Mouse (Mus musculus) urinary bladder, postnatal 4 days (tissue): ENCODE results near the gene Srrm2.
"Not testable (repeated sequence)": the region's sequence is repeated elsewhere in the genome, so short reads cannot be mapped to it uniquely, and the experiment has no call there.

ENCODE experiments used
- DNase-seq, 2 experiments: peaks; one replicate each; pipeline ENCODE4 v3.0.0; 2021 to 2022; ENCODE audit warnings: low spot score in 2 of 2

The Srrm2 gene

DNA sequence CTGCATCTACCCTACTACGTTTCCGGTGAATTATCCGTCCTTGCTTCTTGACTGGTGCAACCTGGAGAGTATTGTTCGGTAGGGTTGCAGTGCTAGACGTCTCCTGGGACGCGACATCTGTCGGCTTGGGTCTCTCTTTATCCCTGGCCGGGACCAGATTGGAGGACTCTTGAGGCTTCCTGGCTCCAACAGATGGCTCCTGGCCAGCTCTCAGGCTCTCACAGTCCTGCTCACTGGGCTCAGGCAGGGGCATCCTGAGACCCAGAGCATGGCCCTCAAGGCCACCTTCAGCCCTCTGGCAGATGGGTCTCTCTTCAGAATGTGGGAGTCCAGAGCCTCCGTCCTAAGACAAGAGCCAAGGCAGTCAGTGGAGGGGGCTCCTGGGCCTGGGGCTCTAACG, 27.4 kb upstream of the Srrm2 start:
- DNase-seq, result no peak

DNA sequence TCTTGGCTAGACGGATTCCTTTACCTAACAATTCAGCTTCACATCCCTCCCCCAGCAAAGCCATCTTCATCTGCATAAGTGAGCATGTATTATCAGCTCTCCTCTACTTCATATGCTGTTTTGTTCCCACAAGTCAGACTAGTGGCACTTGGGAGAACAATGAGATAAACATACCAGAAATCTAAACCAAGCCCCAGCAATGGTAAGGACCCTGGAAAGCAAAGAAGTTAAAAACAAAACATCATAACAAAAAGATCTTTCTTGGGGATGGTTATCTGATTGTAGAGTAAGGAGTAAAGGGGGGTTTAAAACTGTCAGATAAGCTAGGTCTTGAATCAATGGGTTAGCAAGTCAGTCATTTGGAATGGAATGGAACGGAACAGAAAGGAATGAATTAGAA, 19.8 kb upstream of the Srrm2 start:
- no peak for DNase-seq

DNA sequence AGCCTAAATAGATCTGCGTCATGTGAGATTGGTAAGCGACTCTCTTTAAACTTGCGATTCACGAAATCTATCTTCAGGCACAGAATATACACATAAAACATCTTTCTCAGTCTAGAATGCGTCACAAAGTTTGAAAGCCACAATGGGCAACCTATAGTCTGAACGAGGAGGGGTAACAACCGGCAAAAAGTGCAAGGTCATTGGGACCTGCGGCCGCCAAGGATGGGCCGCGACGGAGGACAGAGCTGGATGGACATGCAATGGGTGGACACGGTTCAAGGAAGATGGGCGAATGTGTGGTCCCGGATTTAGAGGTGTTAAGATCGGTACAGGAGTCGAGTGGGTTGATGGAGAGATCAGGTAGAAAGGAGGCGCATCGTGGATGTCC, 19.4 kb upstream of the Srrm2 start:
- DNase-seq, result no peak

DNA sequence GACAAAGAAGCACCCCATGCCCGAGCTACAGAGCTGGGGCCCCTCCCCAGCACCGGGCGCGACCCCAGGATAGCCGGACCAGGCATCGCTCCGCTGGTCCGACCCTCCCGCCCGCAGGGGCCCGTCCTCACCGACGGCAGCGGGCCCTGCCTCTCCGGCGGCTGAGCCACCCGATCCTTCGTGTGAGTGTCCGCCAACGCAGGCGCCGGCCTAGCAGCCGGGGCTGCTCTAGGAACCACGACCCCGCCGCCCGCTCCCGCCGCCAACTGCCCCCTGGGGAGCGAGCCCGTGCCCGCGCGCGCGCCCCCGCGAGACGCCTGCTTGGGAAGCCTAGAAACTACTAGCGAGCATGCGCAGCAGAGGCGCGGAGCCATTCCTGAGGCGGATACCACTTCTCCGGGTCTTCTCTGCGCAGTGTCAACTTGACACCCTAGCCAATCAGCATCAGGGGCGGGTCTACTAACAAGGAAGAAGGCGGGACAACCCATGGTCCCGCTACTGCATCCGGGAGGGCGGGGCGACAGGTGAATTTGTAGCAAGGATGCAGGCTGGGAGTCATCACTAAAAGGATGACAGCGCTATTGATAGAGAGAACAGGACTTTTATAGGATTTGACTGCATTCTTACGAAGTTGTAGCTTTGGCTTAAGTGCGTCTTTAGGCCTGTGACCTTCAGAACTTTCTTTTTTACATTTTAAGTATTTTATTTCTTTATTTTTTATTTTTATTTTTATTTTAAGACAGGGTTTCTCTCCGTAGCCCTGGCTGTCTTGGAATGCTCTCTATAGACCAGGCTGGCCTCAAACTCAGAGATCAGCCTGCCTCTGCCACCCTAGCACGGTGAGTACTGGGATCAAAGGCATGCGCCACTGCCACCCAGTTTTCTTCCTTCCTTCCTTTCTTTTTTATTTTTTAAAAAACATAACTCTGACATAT, 18.8 kb upstream of the Srrm2 start, which contains the start of gene Flywch1:
Gene Flywch1, minus strand, starts transcription at position 319 of the 935 bp plus-strand sequence.
- peak; percentile 96 to 97 for DNase-seq

DNA sequence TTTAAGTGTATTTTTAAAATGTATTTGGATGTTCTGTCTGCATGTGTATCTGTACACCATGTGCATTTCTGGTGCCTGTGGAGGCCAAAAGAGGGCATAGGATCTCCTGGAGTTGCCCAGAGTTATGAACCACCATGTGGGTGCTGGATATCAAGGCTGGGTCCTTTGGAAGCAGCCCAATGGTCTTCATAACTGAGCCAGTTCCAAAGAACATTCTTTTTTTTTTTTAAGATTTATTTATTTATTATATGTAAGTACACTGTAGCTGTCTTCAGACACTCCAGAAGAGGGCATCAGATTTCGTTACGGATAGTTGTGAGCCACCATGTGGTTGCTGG, 18.1 kb upstream of the Srrm2 start:
- not testable (repeated sequence) for DNase-seq

DNA sequence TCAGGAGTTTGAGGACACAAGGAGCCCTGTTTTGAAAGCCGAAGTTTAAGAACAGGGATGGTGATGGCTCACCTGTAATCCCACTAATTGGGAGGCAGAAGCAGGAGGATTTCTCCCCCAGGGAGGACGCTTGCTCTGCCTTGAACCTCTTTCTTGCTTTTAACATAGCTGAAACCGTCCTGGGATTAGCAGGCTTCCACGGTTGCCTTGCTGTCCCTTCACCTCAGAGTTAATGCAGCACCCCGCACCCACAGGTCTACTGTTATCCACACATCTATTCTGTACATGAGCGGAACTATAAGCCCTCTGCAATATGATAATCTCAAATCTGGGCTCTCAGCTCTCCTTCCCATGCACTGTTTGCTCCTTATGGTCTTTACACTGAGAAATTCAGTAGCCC, 16.7 kb upstream of the Srrm2 start:
- no peak for DNase-seq

DNA sequence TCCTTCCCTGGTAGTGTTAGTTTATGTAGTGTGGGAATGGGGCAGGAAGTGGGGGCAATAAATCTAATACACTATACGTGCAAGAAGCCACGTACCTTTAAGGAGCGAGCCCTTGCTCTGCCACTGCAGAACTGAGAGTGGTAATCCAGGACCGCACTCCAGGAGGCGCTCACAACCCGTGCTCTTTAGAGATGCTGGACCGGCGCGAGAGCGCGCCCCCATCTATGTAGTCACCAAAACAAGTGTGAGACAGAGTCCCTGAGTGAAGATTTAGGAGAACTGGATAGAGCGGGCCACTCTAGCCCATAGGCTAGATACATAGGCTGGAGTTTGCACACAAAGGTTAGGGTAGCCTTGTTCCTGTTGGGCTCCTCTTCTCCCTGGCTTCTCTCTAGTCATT, 16.2 kb upstream of the Srrm2 start:
- peak; percentile 70 to 80 for DNase-seq

DNA sequence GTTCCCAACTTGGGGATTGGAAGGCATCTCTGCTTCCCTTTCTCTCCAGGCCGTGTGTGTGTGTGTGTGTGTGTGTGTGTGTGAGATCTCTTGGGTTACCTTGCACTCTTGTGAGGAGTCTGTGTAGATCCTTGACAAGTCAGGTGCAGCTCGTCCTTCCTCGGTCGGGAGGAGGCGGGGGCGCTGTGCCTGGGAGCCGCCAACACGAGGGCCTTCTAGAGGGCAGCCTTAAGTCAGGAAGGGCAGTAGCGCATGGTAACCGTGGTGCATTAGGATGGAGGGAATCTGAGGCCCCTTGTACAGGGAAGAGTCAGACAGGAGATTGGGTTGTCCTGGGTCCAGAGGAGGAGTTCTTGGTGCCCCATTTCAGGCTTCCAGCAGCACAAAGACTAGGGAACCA, 14.1 kb upstream of the Srrm2 start:
- no peak for DNase-seq

DNA sequence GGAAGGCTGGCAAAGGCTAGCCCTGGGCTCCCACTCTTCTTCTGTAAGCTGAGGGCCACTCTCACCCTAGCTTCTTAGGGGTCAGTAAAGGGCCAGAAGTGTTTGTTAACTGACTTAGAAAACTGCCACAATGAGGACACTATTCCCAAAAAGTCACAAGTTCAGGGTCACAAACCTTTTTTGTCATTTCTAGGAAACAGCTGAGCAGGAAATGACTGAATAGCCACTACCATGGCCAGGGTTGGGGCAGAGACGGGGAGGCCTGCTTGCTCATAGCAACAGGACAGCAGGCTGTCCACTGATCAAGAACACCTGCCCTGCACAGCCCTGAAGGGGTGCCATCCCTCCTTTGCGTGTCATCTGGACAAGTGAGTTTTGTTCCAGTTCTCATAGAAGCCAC, 13.2 kb upstream of the Srrm2 start:
- no peak for DNase-seq

DNA sequence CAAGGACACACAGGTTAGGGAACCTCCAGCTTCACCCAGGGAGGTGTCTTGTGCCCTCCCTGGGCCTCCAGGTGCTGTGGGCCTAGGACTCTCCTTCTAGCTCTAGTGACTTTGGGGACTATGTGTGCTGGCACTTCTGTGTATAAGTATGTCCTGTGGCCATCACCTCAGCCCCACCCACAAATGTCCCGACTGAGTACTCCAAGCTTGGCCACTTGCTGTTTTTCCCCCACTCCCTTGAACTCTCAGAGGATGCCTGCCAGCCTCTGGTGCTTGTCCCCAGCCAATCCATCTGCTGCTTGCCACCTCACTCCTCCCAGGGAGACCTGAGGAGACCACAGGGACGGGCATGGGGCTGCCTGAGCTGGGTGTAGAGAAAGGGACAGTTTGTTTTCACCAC, 11.9 kb upstream of the Srrm2 start:
- no peak for DNase-seq

DNA sequence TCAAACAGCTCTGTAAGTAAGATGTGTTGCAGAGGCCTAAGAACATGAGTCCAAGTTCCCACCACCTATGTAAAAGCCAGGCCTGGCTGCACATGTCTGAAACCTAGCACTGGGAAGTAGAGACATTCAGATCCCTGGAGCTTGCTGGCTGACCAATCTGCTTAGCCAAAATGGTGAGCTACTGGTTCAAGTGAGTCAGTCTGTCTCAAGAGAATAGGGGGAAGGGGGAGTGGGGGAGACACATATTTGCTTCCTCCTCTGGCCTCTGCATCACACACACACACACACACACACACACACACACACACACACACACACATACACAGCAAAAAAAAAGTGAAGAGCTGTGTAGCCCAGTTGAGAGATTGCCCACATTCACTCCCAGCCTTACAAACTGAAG, 7.0 kb upstream of the Srrm2 start:
- DNase-seq, result no peak

DNA sequence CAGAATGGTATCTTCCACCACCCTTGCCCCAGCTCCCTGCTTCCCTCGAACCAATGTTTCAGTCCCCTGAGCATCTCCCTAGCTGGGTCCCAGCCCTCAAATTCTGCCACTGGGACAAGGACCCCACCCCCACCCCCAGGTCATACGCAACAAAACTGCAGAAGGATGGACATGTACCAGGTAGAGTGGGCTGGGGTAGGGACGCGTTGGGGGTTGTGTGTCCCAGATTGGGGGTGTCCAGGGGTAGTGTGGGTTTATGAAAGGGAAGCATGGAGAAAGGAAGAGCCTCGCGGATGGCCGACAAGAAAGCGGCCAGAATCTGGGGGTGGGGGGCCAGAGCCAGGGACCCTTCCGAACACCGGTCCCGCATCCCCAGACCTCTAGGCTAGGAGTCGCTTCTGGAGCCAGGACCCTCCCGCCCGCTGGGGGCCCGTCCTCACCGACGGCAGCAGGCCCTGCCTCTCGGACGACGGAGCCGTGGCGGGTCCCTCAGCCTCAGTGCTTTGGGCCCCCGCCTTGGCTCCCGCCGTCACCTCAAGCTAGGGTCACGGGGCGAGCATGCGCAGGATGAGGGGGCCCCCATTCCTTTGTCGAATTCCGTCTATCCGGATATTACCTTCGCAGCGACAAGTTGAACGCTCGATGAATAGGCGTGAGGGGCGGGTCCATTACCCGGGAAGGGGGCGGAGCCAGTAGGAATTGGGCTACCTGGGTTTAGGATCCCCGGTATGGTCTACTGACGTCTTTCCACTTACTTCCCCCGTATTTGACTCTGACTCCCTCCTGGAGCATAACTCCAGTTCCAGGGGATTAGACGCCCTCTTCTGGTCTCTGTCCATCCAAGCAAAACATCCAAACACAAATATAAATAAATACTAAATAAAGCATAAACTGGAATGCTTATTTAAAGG, 4.5 kb upstream of the Srrm2 start, which contains the start of gene Flywch2:
Gene Flywch2, minus strand, starts transcription at position 521 of the 911 bp plus-strand sequence.
- peak; percentile 71 to 84 for DNase-seq

DNA sequence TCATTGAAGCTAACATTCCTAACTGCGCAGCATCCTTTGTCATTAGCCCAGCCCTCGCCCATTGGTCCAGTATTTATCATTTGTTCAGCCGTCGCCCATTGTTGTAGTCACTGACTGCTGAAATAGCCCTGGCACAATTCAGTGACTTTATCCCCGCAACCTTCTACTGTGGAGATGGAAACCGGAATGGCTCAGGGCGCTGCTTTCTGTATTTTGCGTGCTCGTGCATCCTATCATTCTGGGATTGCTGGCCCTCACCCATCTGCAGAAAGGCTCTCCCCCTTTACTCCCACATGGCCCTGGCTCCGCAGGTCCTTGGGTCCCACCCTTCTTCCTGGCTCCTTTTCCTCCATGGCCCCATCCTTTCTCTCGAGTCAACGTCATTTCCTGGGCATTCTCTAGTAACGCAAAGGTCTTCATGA, 3.8 kb upstream of the Srrm2 start:
- DNase-seq, result no peak

DNA sequence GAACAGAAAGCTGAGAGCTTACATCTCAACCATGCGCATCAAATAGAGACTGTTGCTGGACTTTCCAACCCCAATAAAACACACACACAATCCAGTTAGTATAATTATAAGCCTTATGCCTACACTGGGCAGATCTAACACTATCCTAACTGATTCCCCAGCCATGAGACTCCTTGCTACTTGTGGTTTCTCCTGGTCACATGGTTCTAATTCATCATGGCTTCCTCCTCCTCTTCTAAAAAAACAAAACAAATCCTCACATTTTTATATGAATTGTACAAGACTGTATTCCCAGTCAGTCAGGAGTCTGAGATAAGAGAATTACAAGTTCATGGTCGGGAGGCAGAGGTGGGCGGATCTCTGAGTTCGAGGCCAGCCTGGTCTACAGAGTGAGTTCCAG, 1.4 kb upstream of the Srrm2 start:
- no peak for DNase-seq

DNA sequence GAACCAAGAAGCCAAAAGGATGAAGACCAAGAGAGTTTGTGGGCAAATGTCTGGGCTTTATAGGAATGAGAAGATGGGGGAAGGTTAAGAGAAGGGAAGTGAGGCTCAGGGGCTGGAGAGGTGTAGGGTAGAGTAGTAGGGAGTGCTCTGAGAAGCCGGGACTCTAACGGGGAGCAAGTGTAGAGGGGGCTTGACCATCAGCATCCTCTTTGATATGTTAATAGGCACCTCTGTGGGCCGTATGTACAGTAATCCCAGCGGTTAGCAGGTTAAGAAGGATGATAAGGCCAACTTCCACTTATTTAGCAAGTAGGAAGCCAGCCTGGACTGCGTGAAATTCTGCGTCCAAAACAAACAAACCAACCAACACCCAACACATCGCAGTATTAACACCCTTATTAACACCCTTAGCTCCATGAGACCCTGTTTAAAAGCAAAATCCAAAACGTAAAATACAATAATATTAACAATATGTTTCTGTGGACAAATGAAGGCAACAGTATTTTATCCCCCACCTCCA, 523 bp upstream of the Srrm2 start:
- DNase-seq, result no peak

DNA sequence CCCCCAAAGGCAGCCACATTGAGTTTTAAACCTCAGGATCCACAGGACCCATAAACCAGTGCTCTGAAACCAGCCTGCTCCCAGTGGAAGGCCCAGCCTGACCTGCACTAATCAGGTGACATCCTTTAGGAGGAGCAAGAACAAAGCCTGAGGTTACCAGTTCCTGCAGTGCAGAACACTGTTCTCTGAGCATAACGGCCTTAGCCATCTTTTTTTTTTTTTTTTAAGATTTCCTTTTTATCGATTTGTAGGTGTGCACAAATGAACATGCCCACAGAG, 686 bp downstream of the Srrm2 start:
- no peak for DNase-seq

DNA sequence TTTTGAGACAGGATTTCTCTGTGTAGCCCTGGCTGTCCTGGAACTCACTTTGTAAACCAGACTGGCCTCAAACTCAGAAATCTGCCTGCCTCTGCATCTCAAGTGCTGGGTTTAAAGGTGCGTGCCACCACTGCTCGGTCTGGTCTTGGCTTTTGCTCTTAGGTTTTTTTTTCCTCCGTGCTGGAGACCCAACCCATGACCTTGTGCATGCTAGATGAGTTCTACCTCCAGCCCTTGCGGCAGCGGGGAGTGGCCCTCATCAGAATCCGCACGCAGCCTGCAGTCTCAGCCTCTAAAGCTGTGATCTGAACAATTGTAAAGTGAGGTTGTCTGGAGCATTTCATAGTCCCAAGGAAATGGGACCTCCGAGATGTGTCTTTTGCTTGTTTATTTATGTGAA, 5.0 kb downstream of the Srrm2 start:
- DNase-seq, result no peak

DNA sequence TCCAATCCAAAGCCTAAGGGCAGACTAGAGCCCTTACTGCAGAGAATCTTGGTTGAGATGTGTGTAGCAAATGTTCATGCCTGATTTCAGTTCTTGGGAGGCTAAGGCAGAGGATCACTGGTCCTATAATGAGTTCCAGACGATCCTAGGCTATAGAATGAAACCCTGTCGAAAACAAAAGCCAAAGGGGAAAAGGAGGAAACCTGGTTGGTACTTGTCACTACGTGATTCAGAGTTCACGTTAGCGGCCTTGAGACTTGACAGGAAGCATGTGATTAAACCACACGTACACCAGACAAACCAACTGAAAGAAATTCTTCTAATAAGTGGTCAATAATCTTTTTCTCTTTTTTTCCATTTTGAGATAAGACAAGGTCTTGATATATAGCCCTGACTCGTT, 7.0 kb downstream of the Srrm2 start:
- no peak for DNase-seq

DNA sequence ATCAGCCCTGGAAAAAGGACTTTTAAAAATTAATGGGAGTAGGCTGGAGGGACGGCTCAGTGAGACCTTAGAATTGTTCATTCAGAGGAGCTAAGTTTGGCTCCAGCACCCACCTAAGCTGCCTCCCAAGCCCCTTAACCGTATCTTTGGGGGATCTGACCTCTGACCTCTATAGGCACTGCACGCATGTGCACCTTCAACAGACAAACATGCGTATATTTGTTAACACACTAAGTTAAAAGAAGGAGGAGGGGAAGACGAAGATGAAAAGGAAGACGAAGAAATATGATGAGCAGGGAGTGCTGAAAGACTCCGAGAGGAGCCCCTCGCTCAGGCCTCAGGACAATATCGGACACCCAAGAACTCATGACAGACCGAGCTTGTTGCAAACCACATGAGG, 11.3 kb downstream of the Srrm2 start:
- no peak for DNase-seq

DNA sequence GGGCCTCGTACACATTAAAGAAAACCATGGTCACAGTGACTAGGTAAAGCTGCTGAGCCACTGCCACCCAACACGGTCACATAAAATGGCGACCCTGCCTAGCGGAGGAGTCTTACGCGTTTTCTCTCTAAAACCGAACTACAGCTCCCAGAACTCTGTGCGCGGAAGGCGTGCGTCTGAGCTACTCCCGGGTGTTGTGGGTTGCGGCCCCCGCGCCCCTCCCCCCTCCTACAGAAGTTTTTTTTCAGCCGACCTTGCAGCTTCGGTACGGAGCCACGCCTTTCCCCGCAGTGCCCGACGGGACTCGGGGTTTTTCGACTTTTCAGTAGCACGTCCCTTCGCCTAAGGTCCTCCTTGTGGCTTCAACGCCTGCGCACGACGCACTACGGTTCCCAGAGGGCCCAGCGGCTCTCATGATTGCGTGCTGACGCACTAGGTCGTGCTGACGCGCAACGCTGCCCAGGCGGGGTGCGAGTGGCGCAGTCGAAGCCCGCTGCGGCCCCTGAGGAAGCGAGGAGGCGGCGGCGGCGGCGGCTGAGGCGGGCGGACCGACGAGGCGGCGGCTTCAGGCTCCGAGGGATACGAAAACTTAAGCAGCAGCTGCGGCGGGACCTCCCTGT, 12.5 kb downstream of the Srrm2 start:
- DNase-seq, result peak; percentile 97

DNA sequence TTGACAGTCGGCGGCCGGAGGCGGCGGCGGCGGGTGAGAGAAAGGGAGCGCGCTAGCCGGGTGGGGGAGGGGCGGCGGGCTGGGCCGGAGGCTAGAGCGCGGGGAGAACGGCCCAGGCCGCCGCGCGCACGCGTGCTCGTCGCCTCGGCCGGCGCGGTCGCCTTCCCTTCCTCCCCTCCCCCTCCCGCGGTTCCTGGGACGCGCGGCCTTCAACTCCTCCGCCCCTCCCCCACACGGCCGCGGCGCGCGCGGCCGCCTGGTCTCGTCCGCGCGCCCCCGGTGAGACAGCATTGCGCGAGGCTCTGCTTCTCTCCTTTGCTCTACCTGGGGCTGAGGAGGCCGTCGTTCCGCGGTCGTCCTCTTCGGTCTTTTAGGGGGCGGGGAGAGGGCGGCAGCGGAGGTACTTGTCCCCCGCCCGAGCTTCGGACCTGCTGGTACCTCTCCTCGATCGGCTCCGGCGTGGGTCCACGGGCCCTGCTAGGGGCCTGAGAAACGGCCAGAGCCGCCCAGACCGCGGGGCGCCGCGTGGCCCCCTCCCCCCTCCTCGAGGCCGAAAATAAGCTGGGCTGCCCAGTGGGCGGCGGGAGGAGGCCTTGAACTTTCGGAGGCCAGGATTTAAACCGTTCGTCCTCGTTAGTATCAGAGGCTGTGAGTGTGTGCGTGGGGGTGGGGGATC, 13.2 kb downstream of the Srrm2 start:
- DNase-seq, result peak; percentile 69 to 82
